Mouse (Mus musculus) natural killer cell, adult 2 months (primary cell): Measurements from ENCODE around the gene Nipsnap3a.

Source experiments
- DNase-seq, 2 experiments: peaks; one replicate each; pipeline ENCODE4 v3.0.0; 2022; ENCODE audit warnings: low spot score in 2 of 2

Gene Nipsnap3a

GRCm38 (mm10) chr4:52989248-52989647, at the start of gene Nipsnap3a:
Nipsnap3a (plus strand) TSS chr4:52989272.
- no peak for DNase-seq

- DNase-seq, result no peak
These were observed 42.4 kb upstream of the Nipsnap3a start for GRCm38 (mm10) chr4:52946665-52947064.

GRCm38 (mm10) chr4:52949005-52949404, 40.1 kb upstream of the Nipsnap3a start:
- no peak for DNase-seq

- DNase-seq, result no peak
These were observed 30.4 kb upstream of the Nipsnap3a start for GRCm38 (mm10) chr4:52958693-52959092.

GRCm38 (mm10) chr4:52964247-52964646, 24.8 kb upstream of the Nipsnap3a start, which contains the start of gene Olfr270:
Olfr270 (plus strand) TSS chr4:52964547.
- DNase-seq, result no peak

GRCm38 (mm10) chr4:52985216-52985615, 3.9 kb upstream of the Nipsnap3a start:
- DNase-seq, result no peak

- DNase-seq, result no peak
These were observed 2.8 kb upstream of the Nipsnap3a start for GRCm38 (mm10) chr4:52986266-52986665.

GRCm38 (mm10) chr4:52999449-52999848, 10.4 kb downstream of the Nipsnap3a start:
- DNase-seq, result no peak

GRCm38 (mm10) chr4:53000154-53000553, 11.1 kb downstream of the Nipsnap3a start:
- DNase-seq, result no peak

GRCm38 (mm10) chr4:53009183-53009582, 20.1 kb downstream of the Nipsnap3a start:
- no peak for DNase-seq

- DNase-seq, result no peak
These were observed 20.8 kb downstream of the Nipsnap3a start for GRCm38 (mm10) chr4:53009871-53010270.

GRCm38 (mm10) chr4:53011732-53012361, 22.8 kb downstream of the Nipsnap3a start, which contains the start of gene Nipsnap3b:
Nipsnap3b (plus strand) TSS chr4:53011880.
- DNase-seq, result peak; percentile 96 to 97

- DNase-seq, result no peak
These were observed 25.3 kb downstream of the Nipsnap3a start for GRCm38 (mm10) chr4:53014421-53014820.

GRCm38 (mm10) chr4:53015024-53015423, 26.0 kb downstream of the Nipsnap3a start:
- no peak for DNase-seq

- DNase-seq, result no peak
These were observed 29.3 kb downstream of the Nipsnap3a start for GRCm38 (mm10) chr4:53018392-53018791.

- DNase-seq, result no peak
These were observed 34.3 kb downstream of the Nipsnap3a start for GRCm38 (mm10) chr4:53023189-53023925.

GRCm38 (mm10) chr4:53024397-53024796, 35.3 kb downstream of the Nipsnap3a start:
- no peak for DNase-seq

GRCm38 (mm10) chr4:53027811-53028210, 38.7 kb downstream of the Nipsnap3a start:
- no peak for DNase-seq

- no peak for DNase-seq
These were observed 41.4 kb downstream of the Nipsnap3a start for GRCm38 (mm10) chr4:53030326-53030948.

- no peak for DNase-seq
These were observed 54.7 kb downstream of the Nipsnap3a start for GRCm38 (mm10) chr4:53043819-53044218.

GRCm38 (mm10) chr4:53045807-53046206, 56.7 kb downstream of the Nipsnap3a start:
- no peak for DNase-seq

- DNase-seq, result no peak
These were observed 57.4 kb downstream of the Nipsnap3a start for GRCm38 (mm10) chr4:53046238-53047022.
